Mouse (Mus musculus): ENCODE data around the gene Trappc5. TPM values are rescaled to one million over a fixed set of nuclear protein-coding genes. Genes with fewer than 3 reads are reported as not detected.

Gene Trappc5
- polyA plus RNA-seq, 1 experiment from 2014 or later, result 18.6 TPM

- ATAC-seq (ENCODE audit: low read depth) (no peak), DNase-seq (no peak)
- no peak overlapping the region for H3K9ac ChIP-seq
- no peaks in the 10 kb centered on the region for H3K4me1 ChIP-seq (replicated peaks)
- H3K27ac ChIP-seq, result no peak overlapping the region
- no peak overlapping the region for H3K4me3 ChIP-seq (replicated peaks)
- 26% methylated on average over 3 of the region's 3 CpGs for whole genome bisulfite sequencing (ENCODE audit: insufficient replicate concordance)
- no peak overlapping the region for H3K4me2 ChIP-seq
- H3K36me3 ChIP-seq, result no peaks in the 10 kb centered on the region
- no peaks in the 10 kb centered on the region for H3K9me3 ChIP-seq (replicated peaks)
- H3K27me3 ChIP-seq, result 0 out of 2 replicates have a peak, but pooled peaks cover 4% of the 10 kb centered on the region
Measured at GRCm38 (mm10) chr8:3652845-3653244, 23.3 kb upstream of the Trappc5 start.

- no peak for ATAC-seq (ENCODE audit: low read depth)
- no peaks in the 10 kb centered on the region for H3K4me1 ChIP-seq (replicated peaks)
Measured at GRCm38 (mm10) chr8:3654726-3655508, 21.2 kb upstream of the Trappc5 start.

GRCm38 (mm10) chr8:3655526-3655925 is 20.6 kb upstream of the Trappc5 start, which contains the start of gene Retn:
Gene Retn, plus strand, starts transcription at chr8:3655770.
- H3K4me3 ChIP-seq (replicated peaks), result no peak within 1 kb of the TSS
- ATAC-seq (ENCODE audit: low read depth) (no peak), DNase-seq (no peak)
- no peak within 1 kb of the TSS for H3K27ac ChIP-seq
- H3K27me3 ChIP-seq, result 0 out of 2 replicates have a peak, but pooled peaks cover 4% of the 10 kb centered on the region
- H3K9ac ChIP-seq, result no peak within 1 kb of the TSS
- H3K4me1 ChIP-seq (replicated peaks), result no peaks in the 10 kb centered on the region
- H3K9me3 ChIP-seq (replicated peaks), result no peaks in the 10 kb centered on the region
- WGBS (ENCODE audit: insufficient replicate concordance), result 39% methylated on average over 3 of the region's 3 CpGs
- no peak within 1 kb of the TSS for H3K4me2 ChIP-seq
- H3K36me3 ChIP-seq, result no peaks in the 10 kb centered on the region

More at GRCm38 (mm10) chr8:3654726-3655508, 21.2 kb upstream of the Trappc5 start:
- 66% methylated on average over 11 of the region's 11 CpGs for WGBS (ENCODE audit: insufficient replicate concordance)
- no peak overlapping the region for H3K9ac ChIP-seq
- no peaks in the 10 kb centered on the region for H3K9me3 ChIP-seq (replicated peaks)
- no peak overlapping the region for H3K27ac ChIP-seq
- H3K36me3 ChIP-seq, result no peaks in the 10 kb centered on the region
- 0 out of 2 replicates have a peak, but pooled peaks cover 4% of the 10 kb centered on the region for H3K27me3 ChIP-seq
- H3K4me3 ChIP-seq (replicated peaks), result no peak overlapping the region
- no peak overlapping the region for H3K4me2 ChIP-seq
- no peak for DNase-seq

- no peak for DNase-seq
- H3K36me3 ChIP-seq, result no peaks in the 10 kb centered on the region
Measured at GRCm38 (mm10) chr8:3656725-3657381, 19.2 kb upstream of the Trappc5 start.

GRCm38 (mm10) chr8:3660889-3661288 is 15.2 kb upstream of the Trappc5 start:
- no peak for ATAC-seq (ENCODE audit: low read depth)
- no peaks in the 10 kb centered on the region for H3K4me1 ChIP-seq (replicated peaks)
- H3K9me3 ChIP-seq (replicated peaks), result no peaks in the 10 kb centered on the region
- 41% methylated on average over 8 of the region's 8 CpGs for WGBS (ENCODE audit: insufficient replicate concordance)
- no peak overlapping the region for H3K27ac ChIP-seq
- H3K9ac ChIP-seq, result no peak overlapping the region
- no peak overlapping the region for H3K4me3 ChIP-seq (replicated peaks)
- no peaks in the 10 kb centered on the region for H3K36me3 ChIP-seq
- H3K4me2 ChIP-seq, result no peak overlapping the region
- H3K27me3 ChIP-seq, result no peaks in the 10 kb centered on the region
- DNase-seq, result no peak

More at GRCm38 (mm10) chr8:3656725-3657381, 19.2 kb upstream of the Trappc5 start:
- no peaks in the 10 kb centered on the region for H3K9me3 ChIP-seq (replicated peaks)
- H3K9ac ChIP-seq, result no peak overlapping the region
- no peak for ATAC-seq (ENCODE audit: low read depth)
- no peak overlapping the region for H3K4me2 ChIP-seq
- H3K4me3 ChIP-seq (replicated peaks), result no peak overlapping the region
- H3K27ac ChIP-seq, result no peak overlapping the region
- H3K4me1 ChIP-seq (replicated peaks), result no peaks in the 10 kb centered on the region
- 0 out of 2 replicates have a peak, but pooled peaks cover 4% of the 10 kb centered on the region for H3K27me3 ChIP-seq
- 22% methylated on average over 7 of the region's 7 CpGs for WGBS (ENCODE audit: insufficient replicate concordance)

GRCm38 (mm10) chr8:3664405-3664804 is 11.7 kb upstream of the Trappc5 start:
- ATAC-seq (ENCODE audit: low read depth), result peak; percentile 65
- 21% methylated on average over 5 of the region's 5 CpGs for WGBS (ENCODE audit: insufficient replicate concordance)
- Histone ChIP-seq H3K4me3 (replicated peaks) (no peak overlapping the region), H3K9ac (no peak overlapping the region), H3K4me1 (replicated peaks) (no peaks in the 10 kb centered on the region), H3K9me3 (replicated peaks) (no peaks in the 10 kb centered on the region), H3K27ac (no peak overlapping the region), H3K27me3 (no peaks in the 10 kb centered on the region), H3K36me3 (no peaks in the 10 kb centered on the region), H3K4me2 (no peak overlapping the region)
- no peak for DNase-seq

GRCm38 (mm10) chr8:3665507-3665906 is 10.6 kb upstream of the Trappc5 start, which contains the start of gene Mcemp1:
Gene Mcemp1, plus strand, starts transcription at chr8:3665754.
- H3K4me2 ChIP-seq, result no peak within 1 kb of the TSS
- no peaks in the 10 kb centered on the region for H3K4me1 ChIP-seq (replicated peaks)
- no peaks in the 10 kb centered on the region for H3K27me3 ChIP-seq
- H3K27ac ChIP-seq, result no peak within 1 kb of the TSS
- no peak within 1 kb of the TSS for H3K9ac ChIP-seq
- no peaks in the 10 kb centered on the region for H3K9me3 ChIP-seq (replicated peaks)
- H3K36me3 ChIP-seq, result no peaks in the 10 kb centered on the region
- WGBS (ENCODE audit: insufficient replicate concordance), result 61% methylated on average over 6 of the region's 6 CpGs
- DNase-seq, result no peak
- no peak within 1 kb of the TSS for H3K4me3 ChIP-seq (replicated peaks)
- ATAC-seq (ENCODE audit: low read depth), result no peak

- DNase-seq (no peak), ATAC-seq (ENCODE audit: low read depth) (no peak)
- no peaks in the 10 kb centered on the region for H3K9me3 ChIP-seq (replicated peaks)
- no peak overlapping the region for H3K4me2 ChIP-seq
- peaks cover 8% of the 10 kb centered on the region for H3K4me1 ChIP-seq (replicated peaks)
- H3K36me3 ChIP-seq, result no peaks in the 10 kb centered on the region
- H3K27ac ChIP-seq, result no peak overlapping the region
- no peak overlapping the region for H3K9ac ChIP-seq
- no peaks in the 10 kb centered on the region for H3K27me3 ChIP-seq
- H3K4me3 ChIP-seq (replicated peaks), result no peak overlapping the region
- WGBS (ENCODE audit: insufficient replicate concordance), result 37% methylated on average over 2 of the region's 2 CpGs
Measured at GRCm38 (mm10) chr8:3670388-3670787, 5.7 kb upstream of the Trappc5 start.

- H3K4me1 ChIP-seq (replicated peaks), result peaks cover 16% of the 10 kb centered on the region
- H3K9ac ChIP-seq, result peak within 1 kb of the TSS; percentile 63
- H3K27me3 ChIP-seq, result no peaks in the 10 kb centered on the region
- no peaks in the 10 kb centered on the region for H3K36me3 ChIP-seq
- peak; percentile 68 for DNase-seq
- peak within 1 kb of the TSS; percentile 70 for H3K4me2 ChIP-seq
- H3K4me3 ChIP-seq (replicated peaks), result peak within 1 kb of the TSS; percentile 58
- under 1% methylated on average over 23 of the region's 23 CpGs for WGBS (ENCODE audit: insufficient replicate concordance)
- peak; percentile 57 for ATAC-seq (ENCODE audit: low read depth)
- no peaks in the 10 kb centered on the region for H3K9me3 ChIP-seq (replicated peaks)
- H3K27ac ChIP-seq, result no peak within 1 kb of the TSS
Measured at GRCm38 (mm10) chr8:3671980-3672491, 4.1 kb upstream of the Trappc5 start, which contains the start of gene Fcor. Gene Fcor, minus strand, starts transcription at chr8:3672362.

GRCm38 (mm10) chr8:3674671-3675070 is 1.4 kb upstream of the Trappc5 start:
- Histone ChIP-seq H3K9ac (no peak overlapping the region), H3K36me3 (peaks cover 12% of the 10 kb centered on the region), H3K4me1 (replicated peaks) (peaks cover 33% of the 10 kb centered on the region), H3K4me2 (no peak overlapping the region), H3K27me3 (no peaks in the 10 kb centered on the region), H3K4me3 (replicated peaks) (no peak overlapping the region), H3K27ac (no peak overlapping the region), H3K9me3 (replicated peaks) (no peaks in the 10 kb centered on the region)
- WGBS (ENCODE audit: insufficient replicate concordance), result 51% methylated on average over 3 of the region's 3 CpGs
- DNase-seq (no peak), ATAC-seq (ENCODE audit: low read depth) (no peak)

- peak; percentile 8 for ATAC-seq (ENCODE audit: low read depth)
- WGBS (ENCODE audit: insufficient replicate concordance), result 1% methylated on average over 15 of the region's 15 CpGs
Measured at GRCm38 (mm10) chr8:3676993-3677579, 987 bp downstream of the Trappc5 start.

More at GRCm38 (mm10) chr8:3676993-3677579, 987 bp downstream of the Trappc5 start:
- peak overlapping the region; percentile 89 for H3K27ac ChIP-seq
- H3K27me3 ChIP-seq, result no peaks in the 10 kb centered on the region
- peak; percentile 26 for DNase-seq
- no peaks in the 10 kb centered on the region for H3K9me3 ChIP-seq (replicated peaks)
- H3K36me3 ChIP-seq, result peaks cover 31% of the 10 kb centered on the region
- peak overlapping the region; percentile 92 for H3K4me3 ChIP-seq (replicated peaks)
- H3K9ac ChIP-seq, result peak overlapping the region; percentile 95
- peaks cover 32% of the 10 kb centered on the region for H3K4me1 ChIP-seq (replicated peaks)
- peak overlapping the region; percentile 80 for H3K4me2 ChIP-seq
